Mouse (Mus musculus): ENCODE data around the gene Gpd2.

DNA sequence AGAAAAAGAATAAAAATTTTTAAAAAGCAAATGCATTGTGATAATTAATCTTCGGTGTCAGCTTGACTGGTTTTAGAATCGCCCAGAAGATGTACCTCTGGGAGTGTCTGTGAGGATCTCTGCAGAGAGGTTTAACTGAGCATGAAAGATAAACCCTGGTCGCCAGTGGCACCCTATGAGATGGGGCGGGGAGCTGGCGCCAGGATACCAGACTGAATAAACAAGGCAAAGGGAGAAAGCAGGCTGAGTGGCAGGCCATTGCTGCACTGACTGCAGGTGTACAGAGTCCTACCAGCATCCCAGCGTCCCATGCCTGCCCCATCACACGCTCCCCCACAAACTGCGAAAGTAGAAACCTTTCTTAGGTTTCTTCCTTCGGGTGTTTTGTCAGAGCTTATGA lies 49.2 kb upstream of the Gpd2 start:
- TF ChIP-seq ZC3H11A (IDR thresholded peaks at IDR 0.05; ENCODE audit: borderline replicate concordance, low read depth, low read length) (no peak), HCFC1 (IDR thresholded peaks at IDR 0.05; ENCODE audit: borderline replicate concordance, insufficient read depth, low read length) (no peak), MAFK (IDR thresholded peaks at IDR 0.05; ENCODE audit: insufficient read depth, low read depth, low read length) (no peak)

Measured in ES-E14 (cell line).